Mouse (Mus musculus) embryonic stem cell, embryonic (primary cell): ENCODE measurements around the gene Lman2l.

ENCODE experiments used
- CTCF ChIA-PET, 4 experiments: fragments of 300-600 bp in 2 of 4; fragments of 350-600 bp in 2 of 4; sonication (Branson Sonifier 250); formaldehyde crosslinking; loops; one replicate each; lab custom pipeline; 2022; ENCODE audit warnings: inconsistent platforms in 2 of 4; lab: Charles Lee
- POLR2A ChIA-PET, 4 experiments: fragments of 300-600 bp in 2 of 4; fragments of 350-600 bp in 2 of 4; sonication (Branson Sonifier 250); formaldehyde crosslinking; loops; one replicate each; lab custom pipeline; 2022; ENCODE audit warnings: antibody characterized with exemption in 4 of 4, inconsistent platforms in 1 of 4; lab: Charles Lee

The Lman2l gene

GRCm38 (mm10) chr1:36471181-36472105, 26.4 kb upstream of the Lman2l start, which contains the start of gene Cnnm4:
TSS of gene Cnnm4 (plus strand) at chr1:36471620.
- POLR2A ChIA-PET, result interaction anchor here (0.5 to 1.3 kb wide), 11 partner anchors 10 to 212 kb away, joined by 3 to 5 read pairs (median 3); partner anchors contain the start of genes Arid5a (in 1 of the 4) and Lman2l (in 1 of the 4)
- CTCF ChIA-PET, result interaction anchor here in 3 of 4 experiments (0.5 to 1.4 kb wide), 11 partner anchors 21 to 213 kb away, joined by 3 to 10 read pairs (median 3); partner anchors contain the start of gene Ankrd39 (in 3 of the 3)

GRCm38 (mm10) chr1:36469811-36470444, 24.9 kb upstream of the Lman2l start:
- ChIA-PET POLR2A (interaction anchor here in 1 of 4 experiments (0.6 kb wide), 1 partner anchor 588 kb away, joined by 3 read pairs; no protein-coding TSS in a partner anchor), CTCF (interaction anchor here in 1 of 4 experiments (0.6 to 1.0 kb wide), 2 partner anchors 32 to 41 kb away, joined by 3 to 4 read pairs; no protein-coding TSS in a partner anchor)

- ChIA-PET CTCF (interaction anchor here in 1 of 4 experiments (0.9 to 1.5 kb wide), 3 partner anchors 25 to 44 kb away, joined by 3 to 7 read pairs (median 4); no protein-coding TSS in a partner anchor), POLR2A (interaction anchor here in 3 of 4 experiments (0.6 to 1.6 kb wide), 7 partner anchors 9 to 1208 kb away, joined by 3 to 5 read pairs (median 4); partner anchors contain the start of genes Kansl3 (in 1 of the 3) and Lman2l (in 1 of the 3))
Observed at GRCm38 (mm10) chr1:36467446-36467845, 22.4 kb upstream of the Lman2l start.

- ChIA-PET POLR2A (no interaction called here), CTCF (no interaction called here)
Observed at GRCm38 (mm10) chr1:36465641-36466160, 20.6 kb upstream of the Lman2l start.

GRCm38 (mm10) chr1:36461829-36462228, 16.8 kb upstream of the Lman2l start:
- CTCF ChIA-PET, result no interaction called here
- POLR2A ChIA-PET, result interaction anchor here in 1 of 4 experiments (1.0 kb wide), 1 partner anchor 18 kb away, joined by 3 read pairs; no protein-coding TSS in a partner anchor

GRCm38 (mm10) chr1:36458169-36458568, 13.1 kb upstream of the Lman2l start:
- POLR2A ChIA-PET, result no interaction called here
- CTCF ChIA-PET, result interaction anchor here in 1 of 4 experiments (0.6 to 2.0 kb wide), 2 partner anchors 42 to 1264 kb away, joined by 3 to 14 read pairs; no protein-coding TSS in a partner anchor

- POLR2A ChIA-PET, result no interaction called here
- CTCF ChIA-PET, result interaction anchor here in 1 of 4 experiments (0.6 to 2.0 kb wide), 4 partner anchors 11 to 1265 kb away, joined by 3 to 14 read pairs (median 3); no protein-coding TSS in a partner anchor
Observed at GRCm38 (mm10) chr1:36457388-36458014, 12.4 kb upstream of the Lman2l start.

GRCm38 (mm10) chr1:36454055-36454815, 9.2 kb upstream of the Lman2l start:
- CTCF ChIA-PET, result interaction anchor here (0.6 to 2.7 kb wide), 8 partner anchors 42 to 1648 kb away, joined by 3 to 10 read pairs (median 4); no protein-coding TSS in a partner anchor

GRCm38 (mm10) chr1:36446841-36447240, 1.8 kb upstream of the Lman2l start:
- ChIA-PET CTCF (interaction anchor here in 2 of 4 experiments (0.6 to 1.3 kb wide), 3 partner anchors 10 to 123 kb away, joined by 3 read pairs; partner anchors contain the start of gene Ankrd39 (in 1 of the 2)), POLR2A (interaction anchor here in 2 of 4 experiments (0.5 to 1.2 kb wide), 3 partner anchors 125 to 263 kb away, joined by 3 to 4 read pairs (median 3); partner anchors contain the start of gene 4933424G06Rik (in 1 of the 2))

More at GRCm38 (mm10) chr1:36454055-36454815, 9.2 kb upstream of the Lman2l start:
- POLR2A ChIA-PET, result interaction anchor here in 1 of 4 experiments (0.7 kb wide), 1 partner anchor 632 kb away, joined by 6 read pairs; no protein-coding TSS in a partner anchor

GRCm38 (mm10) chr1:36446106-36446824, 1.2 kb upstream of the Lman2l start:
- ChIA-PET CTCF (interaction anchor here in 3 of 4 experiments (0.6 to 2.6 kb wide), 5 partner anchors 11 to 122 kb away, joined by 3 to 5 read pairs (median 3); partner anchors contain the start of gene Ankrd39 (in 1 of the 3)), POLR2A (interaction anchor here in 2 of 4 experiments (0.5 to 1.2 kb wide), 3 partner anchors 125 to 263 kb away, joined by 3 to 4 read pairs (median 3); partner anchors contain the start of gene 4933424G06Rik (in 1 of the 2))

GRCm38 (mm10) chr1:36445508-36445907, 437 bp upstream of the Lman2l start:
- ChIA-PET CTCF (interaction anchor here in 2 of 4 experiments (0.6 to 2.6 kb wide), 3 partner anchors 56 to 104 kb away, joined by 3 to 5 read pairs (median 4); no protein-coding TSS in a partner anchor), POLR2A (interaction anchor here in 2 of 4 experiments (0.6 to 1.7 kb wide), 3 partner anchors 17 to 277 kb away, joined by 5 to 8 read pairs (median 5); no protein-coding TSS in a partner anchor)

GRCm38 (mm10) chr1:36441101-36441500, 4.0 kb downstream of the Lman2l start:
- ChIA-PET CTCF (interaction anchor here in 2 of 4 experiments (0.6 to 0.7 kb wide), 3 partner anchors 62 to 372 kb away, joined by 3 to 10 read pairs (median 4); no protein-coding TSS in a partner anchor), POLR2A (interaction anchor here in 1 of 4 experiments (0.7 kb wide), 1 partner anchor 250 kb away, joined by 3 read pairs; no protein-coding TSS in a partner anchor)

- ChIA-PET POLR2A (interaction anchor here in 1 of 4 experiments (0.9 kb wide), 1 partner anchor 282 kb away, joined by 3 read pairs; no protein-coding TSS in a partner anchor), CTCF (interaction anchor here in 1 of 4 experiments (1.3 kb wide), 1 partner anchor 110 kb away, joined by 4 read pairs; the partner anchor contains the start of gene Ankrd39)
Observed at GRCm38 (mm10) chr1:36437223-36437622, 7.8 kb downstream of the Lman2l start.

GRCm38 (mm10) chr1:36436515-36436914, 8.6 kb downstream of the Lman2l start:
- POLR2A ChIA-PET, result interaction anchor here in 1 of 4 experiments (1.7 kb wide), 1 partner anchor 69 kb away, joined by 4 read pairs; no protein-coding TSS in a partner anchor
- CTCF ChIA-PET, result no interaction called here

- ChIA-PET POLR2A (interaction anchor here in 2 of 4 experiments (0.6 to 2.1 kb wide), 3 partner anchors 10 to 101 kb away, joined by 4 to 6 read pairs (median 4); partner anchors contain the start of gene Lman2l (in 1 of the 2)), CTCF (no interaction called here)
Observed at GRCm38 (mm10) chr1:36435071-36435470, 10.0 kb downstream of the Lman2l start.
